Mouse (Mus musculus) embryo, embryonic 10 days (tissue): ENCODE measurements around the gene Acbd5.
A peak's percentile ranks its signal among the peaks of the same experiment; 100 is the strongest.
"Not testable (repeated sequence)": the region's sequence is repeated elsewhere in the genome, so short reads cannot be mapped to it uniquely, and the experiment has no call there.

ENCODE experiments used
- DNase-seq: peaks from one replicate; pipeline ENCODE4 v3.0.0-alpha.2; 2015; ENCODE audit warnings: low spot score

Acbd5 gene

GRCm38 (mm10) chr2:23067552-23068369 lies at the start of gene Acbd5:
TSS of gene Acbd5 (plus strand) at chr2:23068167.
- DNase-seq, result peak; percentile 97

- no peak for DNase-seq
These were observed 48.8 kb upstream of the Acbd5 start for GRCm38 (mm10) chr2:23019170-23019569.

GRCm38 (mm10) chr2:23021320-23021719 lies 46.6 kb upstream of the Acbd5 start:
- DNase-seq, result no peak

- no peak for DNase-seq
These were observed 46.2 kb upstream of the Acbd5 start for GRCm38 (mm10) chr2:23021721-23022120.

- DNase-seq, result no peak
These were observed 44.9 kb upstream of the Acbd5 start for GRCm38 (mm10) chr2:23023023-23023422.

- DNase-seq, result no peak
These were observed 44.2 kb upstream of the Acbd5 start for GRCm38 (mm10) chr2:23023714-23024282.

- no peak for DNase-seq
These were observed 41.6 kb upstream of the Acbd5 start for GRCm38 (mm10) chr2:23026379-23026778.

GRCm38 (mm10) chr2:23028826-23029225 lies 39.1 kb upstream of the Acbd5 start:
- DNase-seq, result no peak

GRCm38 (mm10) chr2:23030631-23031030 lies 37.3 kb upstream of the Acbd5 start:
- no peak for DNase-seq

GRCm38 (mm10) chr2:23034692-23035435 lies 33.1 kb upstream of the Acbd5 start:
- no peak for DNase-seq

GRCm38 (mm10) chr2:23035467-23035866 lies 32.5 kb upstream of the Acbd5 start:
- DNase-seq, result no peak

GRCm38 (mm10) chr2:23039082-23040000 lies 28.6 kb upstream of the Acbd5 start:
- DNase-seq, result peak; percentile 35

GRCm38 (mm10) chr2:23040001-23040646 lies 27.8 kb upstream of the Acbd5 start, which contains the start of gene Abi1:
TSS of gene Abi1 (minus strand) at chr2:23040241.
- peak; percentile 98 for DNase-seq

- not testable (repeated sequence) for DNase-seq
These were observed 27.3 kb upstream of the Acbd5 start for GRCm38 (mm10) chr2:23040690-23041089.

- no peak for DNase-seq
These were observed 26.5 kb upstream of the Acbd5 start for GRCm38 (mm10) chr2:23041457-23041856.

- DNase-seq, result no peak
These were observed 25.8 kb upstream of the Acbd5 start for GRCm38 (mm10) chr2:23042189-23042588.

- DNase-seq, result no peak
These were observed 22.3 kb upstream of the Acbd5 start for GRCm38 (mm10) chr2:23045703-23046102.

- DNase-seq, result no peak
These were observed 20.0 kb upstream of the Acbd5 start for GRCm38 (mm10) chr2:23048006-23048405.

- DNase-seq, result no peak
These were observed 16.1 kb upstream of the Acbd5 start for GRCm38 (mm10) chr2:23051890-23052289.

GRCm38 (mm10) chr2:23052523-23052922 lies 15.4 kb upstream of the Acbd5 start:
- DNase-seq, result no peak

- no peak for DNase-seq
These were observed 387 bp downstream of the Acbd5 start for GRCm38 (mm10) chr2:23068370-23068737.
